Mouse (Mus musculus) naive thymus-derived CD4-positive, alpha-beta T cell, adult 5 months (primary cell): Measurements from ENCODE around the gene Dynlt3. TPM values are rescaled to one million over a fixed set of nuclear protein-coding genes. Genes with fewer than 3 reads are reported as not detected.

ENCODE experiments used
- polyA plus RNA-seq: library from polyadenylated mRNA; unstranded; fragments of 100-300 nt; shearing (Covaris generic); gene quantifications from one replicate; pipeline ENCODE4 v1.2.1, GENCODE M21; 2017

The Dynlt3 gene
- 16.4 TPM for polyA plus RNA-seq

DNA sequence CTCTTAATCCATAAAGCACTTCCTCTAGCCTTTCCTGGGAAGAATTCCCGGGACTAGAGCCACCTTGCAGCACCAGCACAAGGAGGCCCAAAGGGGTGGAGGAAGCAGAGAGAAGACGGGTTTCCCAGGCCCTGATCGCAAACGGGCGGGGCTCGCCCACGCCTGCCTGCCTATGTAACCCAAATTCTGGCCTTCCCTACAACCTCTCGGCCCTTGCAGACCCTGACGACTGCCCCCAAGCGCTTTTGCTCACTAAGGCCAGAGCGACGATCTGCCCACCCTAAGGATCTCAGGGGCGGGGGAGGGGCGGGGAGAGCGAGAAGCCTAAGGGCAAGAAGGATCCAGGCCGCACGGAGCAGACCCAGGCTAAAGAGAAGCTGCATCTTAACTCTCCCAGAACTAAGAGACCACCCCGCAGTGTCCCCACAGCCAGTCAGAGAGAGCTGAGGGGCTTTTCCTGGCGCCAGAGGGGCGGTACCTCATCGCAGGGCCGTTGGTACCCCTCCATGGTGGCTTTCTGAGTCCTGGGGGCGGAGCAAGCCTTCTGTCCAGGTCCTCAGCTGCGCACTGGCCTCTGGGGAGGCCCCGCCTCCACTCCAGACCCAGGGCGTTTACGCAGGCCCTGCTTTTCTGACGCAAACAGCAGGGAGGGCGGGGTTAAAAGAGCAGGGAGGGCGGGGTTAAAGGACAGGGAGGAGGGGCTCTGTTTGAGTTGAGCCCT lies at the start of gene Dynlt3:
TSS of gene Dynlt3 (minus strand) at position 613 of the 721 bp plus-strand sequence.

Other genes starting within 250 kb of the Dynlt3 start
- gene Cybb, start 175.2 kb downstream of the Dynlt3 start, polyA plus RNA-seq = not detected
- not detected for gene H2al1o, start 90.6 kb downstream of the Dynlt3 start, polyA plus RNA-seq
- not detected for gene Hypm, start 183.9 kb upstream of the Dynlt3 start, polyA plus RNA-seq
- not detected for gene H2al3, start 186.7 kb upstream of the Dynlt3 start, polyA plus RNA-seq
- not detected for gene Sytl5, start 222.6 kb upstream of the Dynlt3 start, polyA plus RNA-seq